Mouse (Mus musculus) lung, adult 10 weeks (tissue): Measurements from ENCODE around the gene Olfr1066. TPM values are rescaled to one million over a fixed set of nuclear protein-coding genes. Genes with fewer than 3 reads are reported as not detected.

ENCODE experiments used
- polyA plus RNA-seq: library from polyadenylated mRNA; stranded (reverse); fragments of 350-450 nt; fragmentation: Illumina TruSeq; extraction: RNeasy Lipid Tissue Mini Kit (QIAGEN cat#74804); gene quantifications from one replicate; pipeline ENCODE4 v1.2.3, GENCODE M21; 2014; ENCODE audit warnings: low read depth, low replicate concordance; ENCODE audit not compliant: insufficient read depth

Gene Olfr1066
- polyA plus RNA-seq = not detected

GRCm38 (mm10) chr2:86456169-86456568 lies at the start of gene Olfr1066:
Olfr1066 (minus strand) TSS chr2:86456269.

GRCm38 (mm10) chr2:86487286-86487685 lies 31.2 kb upstream of the Olfr1066 start, which contains the start of gene Olfr228:
Olfr228 (minus strand) TSS chr2:86487386.

GRCm38 (mm10) chr2:86450491-86450890 lies 5.6 kb downstream of the Olfr1066 start, which contains the start of gene Olfr1065:
Olfr1065 (minus strand) TSS chr2:86450591.

GRCm38 (mm10) chr2:86426649-86427048 lies 29.4 kb downstream of the Olfr1066 start, which contains the start of gene Olfr1062:
Olfr1062 (minus strand) TSS chr2:86426749.

GRCm38 (mm10) chr2:86413950-86414349 lies 42.1 kb downstream of the Olfr1066 start, which contains the start of gene Olfr1061:
Olfr1061 (minus strand) TSS chr2:86414050.

Other genes with a start within 250 kb of the Olfr1066 start
- gene Olfr1046, start 237.0 kb downstream of the Olfr1066 start, polyA plus RNA-seq = not detected
- gene Olfr1047, start 224.9 kb downstream of the Olfr1066 start, polyA plus RNA-seq = not detected
- gene Olfr1048, start 216.0 kb downstream of the Olfr1066 start, polyA plus RNA-seq = not detected
- gene Olfr1049, start 197.9 kb downstream of the Olfr1066 start, polyA plus RNA-seq = not detected
- not detected for gene Olfr1051, start 177.2 kb downstream of the Olfr1066 start, polyA plus RNA-seq
- not detected for gene Olfr1052, start 163.8 kb downstream of the Olfr1066 start, polyA plus RNA-seq
- gene Olfr1053, start 141.0 kb downstream of the Olfr1066 start, polyA plus RNA-seq = not detected
- gene Olfr1054, start 120.8 kb downstream of the Olfr1066 start, polyA plus RNA-seq = not detected
- gene Olfr1055, start 106.0 kb downstream of the Olfr1066 start, polyA plus RNA-seq = not detected
- not detected for gene Olfr1056, start 93.8 kb downstream of the Olfr1066 start, polyA plus RNA-seq
- gene Olfr1057, start 77.9 kb downstream of the Olfr1066 start, polyA plus RNA-seq = not detected
- gene Olfr1058, start 67.7 kb downstream of the Olfr1066 start, polyA plus RNA-seq = not detected
- gene Olfr1061, start 42.2 kb downstream of the Olfr1066 start, polyA plus RNA-seq = not detected
- not detected for gene Olfr1062, start 29.5 kb downstream of the Olfr1066 start, polyA plus RNA-seq
- gene Olfr1065, start 5.7 kb downstream of the Olfr1066 start, polyA plus RNA-seq = not detected
- not detected for gene Olfr228, start 31.1 kb upstream of the Olfr1066 start, polyA plus RNA-seq
- not detected for gene Olfr1076, start 52.2 kb upstream of the Olfr1066 start, polyA plus RNA-seq
- gene Olfr1079, start 86.2 kb upstream of the Olfr1066 start, polyA plus RNA-seq = not detected
- gene Olfr1080, start 102.0 kb upstream of the Olfr1066 start, polyA plus RNA-seq = not detected
- not detected for gene Olfr1082, start 142.7 kb upstream of the Olfr1066 start, polyA plus RNA-seq
- gene Olfr1084, start 183.5 kb upstream of the Olfr1066 start, polyA plus RNA-seq = not detected
- not detected for gene Olfr1085, start 205.8 kb upstream of the Olfr1066 start, polyA plus RNA-seq
- gene Olfr1086, start 223.8 kb upstream of the Olfr1066 start, polyA plus RNA-seq = not detected
- not detected for gene Olfr1087, start 242.1 kb upstream of the Olfr1066 start, polyA plus RNA-seq